Mouse (Mus musculus) bone marrow macrophage, adult 2 months (primary cell): ENCODE measurements around the gene Fuk.

Source experiments
- CTCF ChIP-seq: IDR thresholded peaks from 2 replicates; pipeline ENCODE4 v1.5.1; 2012; ENCODE audit warnings: low read depth, mild to moderate bottlenecking, low read length, moderate library complexity
- POLR2A ChIP-seq: IDR thresholded peaks from 2 replicates; pipeline ENCODE4 v1.6.1; 2012; ENCODE audit warnings: mild to moderate bottlenecking, low read depth, low read length, borderline replicate concordance

- TF ChIP-seq POLR2A = no peak
- no peak for TF ChIP-seq CTCF
Observed at GRCm38 (mm10) chr8:110925691-110926140, 23.4 kb upstream of the Fuk start.
